In the genomic region with DNA sequence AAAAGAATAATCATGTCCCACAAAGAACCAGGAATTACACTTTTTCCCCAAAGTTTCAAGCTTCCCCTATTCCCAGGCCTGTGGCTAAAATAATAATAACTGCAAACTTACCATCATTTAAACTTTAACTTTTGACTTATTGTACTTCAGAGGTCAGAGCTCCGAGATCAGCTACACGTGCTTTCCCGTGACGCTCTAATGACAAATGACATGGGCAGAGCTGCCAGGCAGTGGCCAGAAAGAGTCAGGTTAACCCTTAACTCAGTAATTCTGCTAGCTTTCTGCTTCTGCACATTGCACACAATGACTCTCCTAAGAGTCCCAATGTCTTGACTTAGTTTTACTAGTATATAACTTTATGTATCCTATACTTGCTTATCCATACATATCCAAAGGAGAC, we compare ENCODE assay signal across 31 mouse cellular contexts. TPM values are rescaled to one million over a fixed set of nuclear protein-coding genes. Genes with fewer than 3 reads are reported as not detected.
DNase-seq lines count a peak whose midpoint lies in the region; ATAC-seq and TF ChIP-seq lines count a peak whose summit lies in the region.
"Had no signal": no experiment of that assay in that cellular context is flagged by ENCODE, and none has a peak within 500 bp of the region (broad histone marks: within the 10 kb centered on the region; RNA-seq: fewer than 3 reads in every experiment).

No protein-coding gene starts in this region.

- peak; percentile 89 for DNase-seq in kidney, adult 2 months
- DNase-seq in liver, adult 2 months (ENCODE audit: extremely low read depth, low read depth, low spot score), result peak; percentile 39
- DNase-seq in kidney, postnatal 36 days, result peak; percentile 72 to 81
- DNase-seq in thymus, postnatal 25 days, result no peak
- DNase-seq: adrenal gland, adult 2 months; adrenal gland, postnatal 14 days; cerebellum, adult 11 months; cerebellum, adult 2 months; cerebellum, adult 9-11 months; cerebellum, postnatal 25 days; forebrain, postnatal 0 days; gastrocnemius, adult 2 months; gastrocnemius, postnatal 14 days; heart, adult 11 months had no signal

- no peak for ATAC-seq in kidney, embryonic 14.5 days (ENCODE audit: low FRiP score, low TSS enrichment)
- ATAC-seq in liver, embryonic 12.5 days, result no peak
- ATAC-seq: CD4-positive, CD25-positive, alpha-beta regulatory T cell, adult 4 months; forebrain, embryonic 14.5 days; forebrain, postnatal 0 days had no signal

- peaks cover 22% of the 10 kb centered on the region for H3K4me1 ChIP-seq in kidney, adult 2 months (ENCODE audit: control insufficient read depth, insufficient read depth, low read length)
- H3K4me1 ChIP-seq in kidney, embryonic 14.5 days (ENCODE audit: control insufficient read depth, insufficient read depth, low read length), result peaks cover 25% of the 10 kb centered on the region
- peaks cover 16% of the 10 kb centered on the region for H3K4me1 ChIP-seq in liver, adult 2 months (ENCODE audit: control insufficient read depth, insufficient read depth, low read length)
- peaks cover 36% of the 10 kb centered on the region for H3K4me1 ChIP-seq in liver, embryonic 12.5 days

- no peak for TF ChIP-seq CTCF in kidney, adult 2 months (conservative IDR thresholded peaks at IDR 0.05; ENCODE audit: insufficient read depth, insufficient read length, low read depth, low read length)
- no peak for TF ChIP-seq CTCF in liver, adult 2 months (IDR thresholded peaks at IDR 0.05; ENCODE audit: low read depth, low read length)

- 36% methylated on average over 4 of the region's 4 CpGs for WGBS in kidney, adult 2 months
- WGBS in kidney, embryonic 14.5 days, result 17% methylated on average over 4 of the region's 4 CpGs
- WGBS in liver, adult 2 months, result 51% methylated on average over 4 of the region's 4 CpGs
- WGBS in liver, embryonic 12.5 days (ENCODE audit: insufficient replicate concordance), result 52% methylated on average over 4 of the region's 4 CpGs

- no peak overlapping the region for H3K4me3 ChIP-seq in kidney, adult 2 months (ENCODE audit: insufficient read depth, low read depth, low read length)
- no peak overlapping the region for H3K4me3 ChIP-seq in kidney, embryonic 14.5 days (ENCODE audit: low read length)
- H3K4me3 ChIP-seq in liver, adult 2 months (ENCODE audit: insufficient read depth, low read depth, low read length), result no peak overlapping the region
- no peak overlapping the region for H3K4me3 ChIP-seq in liver, embryonic 12.5 days
- H3K4me3 ChIP-seq: embryonic facial prominence, embryonic 12.5 days; embryonic facial prominence, embryonic 15.5 days; gastrocnemius, adult 2 months; hindbrain, embryonic 12.5 days had no signal

- no peak overlapping the region for H3K27ac ChIP-seq in kidney, adult 2 months (ENCODE audit: insufficient read depth, low read depth, low read length)
- no peak overlapping the region for H3K27ac ChIP-seq in kidney, embryonic 14.5 days (ENCODE audit: low read depth, low read length)
- H3K27ac ChIP-seq in liver, adult 2 months (replicated peaks; ENCODE audit: insufficient read depth, low read depth, low read length), result no peak overlapping the region
- H3K27ac ChIP-seq in liver, embryonic 12.5 days, result no peak overlapping the region
- H3K27ac ChIP-seq: embryonic facial prominence, embryonic 12.5 days; embryonic facial prominence, embryonic 15.5 days; gastrocnemius, adult 2 months; hindbrain, embryonic 12.5 days had no signal

- H3K79me2 ChIP-seq in liver, adult 2 months (ENCODE audit: control insufficient read depth, insufficient read depth, low read length), result peaks cover 12% of the 10 kb centered on the region

- H3K4me2 ChIP-seq in kidney, embryonic 14.5 days (replicated peaks; ENCODE audit: low read depth, low read length), result no peak overlapping the region
- H3K4me2 ChIP-seq in liver, embryonic 12.5 days, result no peak overlapping the region
- H3K4me2 ChIP-seq: embryonic facial prominence, embryonic 12.5 days; embryonic facial prominence, embryonic 15.5 days; heart, embryonic 11.5 days; hindbrain, embryonic 12.5 days had no signal

- H3K27me3 ChIP-seq in kidney, adult 2 months (replicated peaks; ENCODE audit: control insufficient read depth, insufficient read depth, low read length), result no peaks in the 10 kb centered on the region
- no peaks in the 10 kb centered on the region for H3K27me3 ChIP-seq in kidney, embryonic 14.5 days (ENCODE audit: control insufficient read depth, insufficient read depth, low read length)
- no peaks in the 10 kb centered on the region for H3K27me3 ChIP-seq in liver, adult 2 months (ENCODE audit: control insufficient read depth, insufficient read depth, low read length)
- H3K27me3 ChIP-seq in liver, embryonic 12.5 days (replicated peaks), result peaks cover 18% of the 10 kb centered on the region
- H3K27me3 ChIP-seq: embryonic facial prominence, embryonic 12.5 days; embryonic facial prominence, embryonic 15.5 days had no signal

- TF ChIP-seq POLR2A in kidney, adult 2 months (IDR thresholded peaks at IDR 0.05; ENCODE audit: low read depth, low read length), result no peak
- no peak for TF ChIP-seq POLR2A in liver, adult 2 months (IDR thresholded peaks at IDR 0.05; ENCODE audit: extremely low read depth, insufficient read depth, low read length)

- no peaks in the 10 kb centered on the region for H3K36me3 ChIP-seq in kidney, adult 2 months (ENCODE audit: control insufficient read depth, insufficient read depth, low read length)
- H3K36me3 ChIP-seq in kidney, embryonic 14.5 days (ENCODE audit: control insufficient read depth, insufficient read depth, low read length), result 0 out of 2 replicates have a peak, but pooled peaks cover 3% of the 10 kb centered on the region
- H3K36me3 ChIP-seq in liver, adult 2 months (ENCODE audit: control insufficient read depth, insufficient read depth, low read length), result no peaks in the 10 kb centered on the region
- H3K36me3 ChIP-seq in liver, embryonic 12.5 days, result 0 out of 2 replicates have a peak, but pooled peaks cover 6% of the 10 kb centered on the region
- H3K36me3 ChIP-seq: embryonic facial prominence, embryonic 12.5 days; embryonic facial prominence, embryonic 15.5 days; hindbrain, embryonic 12.5 days had no signal

- H3K9ac ChIP-seq in kidney, embryonic 14.5 days (ENCODE audit: low read depth, low read length), result no peak overlapping the region
- H3K9ac ChIP-seq in liver, adult 2 months (ENCODE audit: low read depth, low read length), result no peak overlapping the region
- no peak overlapping the region for H3K9ac ChIP-seq in liver, embryonic 12.5 days
- H3K9ac ChIP-seq: embryonic facial prominence, embryonic 12.5 days; embryonic facial prominence, embryonic 15.5 days; forebrain, postnatal 0 days; hindbrain, embryonic 12.5 days had no signal

- H3K9me3 ChIP-seq in kidney, embryonic 14.5 days (ENCODE audit: control insufficient read depth, low read length), result no peaks in the 10 kb centered on the region; the same call in 1 of the 2 replicates
- H3K9me3 ChIP-seq in liver, embryonic 12.5 days (replicated peaks), result peaks cover 5% of the 10 kb centered on the region
- H3K9me3 ChIP-seq: embryonic facial prominence, embryonic 12.5 days; embryonic facial prominence, embryonic 15.5 days; hindbrain, embryonic 12.5 days had no signal

RNA-seq across cellular contexts. Expression of a gene that starts 2.6 kb away (rescaled TPM):
- 90.2 and 122 TPM in 2 replicates for polyA plus RNA-seq in kidney, adult 2 months (2012; rRNA removed)
- 95.9 and 104 TPM in 2 replicates for polyA plus RNA-seq in kidney, embryonic 14.5 days (2014; fragmentation: Nextera tagmentation; extraction: Ambion mirVana)
- 7.6 and 11.7 TPM in 2 replicates for total RNA-seq in liver, adult 2 months (2014; rRNA removed)
- 65.1 and 70.6 TPM in 2 replicates for polyA plus RNA-seq in liver, adult 2 months (2012; rRNA removed)
- polyA plus RNA-seq in liver, embryonic 12.5 days (2016; fragmentation: Nextera tagmentation; extraction: Ambion mirVana), result 79.6 and 80.4 TPM in 2 replicates

RNA-seq across cellular contexts. Expression of a gene that starts 7.7 kb away (rescaled TPM):
- polyA plus RNA-seq in kidney, adult 2 months (2012; rRNA removed), result 17.0 and 24.1 TPM in 2 replicates
- 4.9 and 8.2 TPM in 2 replicates for polyA plus RNA-seq in kidney, embryonic 14.5 days (2014; fragmentation: Nextera tagmentation; extraction: Ambion mirVana)
- 0.09 and 0.27 TPM in 2 replicates for total RNA-seq in liver, adult 2 months (2014; rRNA removed)
- polyA plus RNA-seq in liver, adult 2 months (2012; rRNA removed), result 0.18 and 0.60 TPM in 2 replicates
- 0.80 and 0.98 TPM in 2 replicates for polyA plus RNA-seq in liver, embryonic 12.5 days (2016; fragmentation: Nextera tagmentation; extraction: Ambion mirVana)

RNA-seq across cellular contexts. Expression of a gene that starts 14.5 kb away (rescaled TPM):
- not detected in 2 replicates for polyA plus RNA-seq in kidney, adult 2 months (2012; rRNA removed)
- polyA plus RNA-seq in kidney, embryonic 14.5 days (2014; fragmentation: Nextera tagmentation; extraction: Ambion mirVana), result 0.11 and 0.61 TPM in 2 replicates
- total RNA-seq in liver, adult 2 months (2014; rRNA removed), result not detected in 2 replicates
- polyA plus RNA-seq in liver, adult 2 months (2012; rRNA removed), result not detected in 2 replicates
- 0.11 and 0.13 TPM in 2 replicates for polyA plus RNA-seq in liver, embryonic 12.5 days (2016; fragmentation: Nextera tagmentation; extraction: Ambion mirVana)
- total RNA-seq: adrenal gland, adult 2 months; adrenal gland, postnatal 14 days; adrenal gland, postnatal 4 days; common myeloid progenitor, adult 5-6 weeks; gastrocnemius, adult 2 months; gastrocnemius, postnatal 14 days; gastrocnemius, postnatal 4 days; heart, adult 8-10 months; heart, postnatal 25 days; hematopoietic stem cell, adult 5-6 weeks had no signal
- polyA plus RNA-seq: CD4-positive, CD25-positive, alpha-beta regulatory T cell, adult 4 months had no signal

RNA-seq across cellular contexts. Expression of a gene that starts 21.4 kb away (rescaled TPM):
- 0.03 and 0.08 TPM in 2 replicates for polyA plus RNA-seq in kidney, adult 2 months (2012; rRNA removed)
- polyA plus RNA-seq in kidney, embryonic 14.5 days (2014; fragmentation: Nextera tagmentation; extraction: Ambion mirVana), result not detected in 2 replicates
- total RNA-seq in liver, adult 2 months (2014; rRNA removed), result not detected in 2 replicates
- polyA plus RNA-seq in liver, adult 2 months (2012; rRNA removed), result not detected in 2 replicates
- 1.4 and 2.2 TPM in 2 replicates for polyA plus RNA-seq in liver, embryonic 12.5 days (2016; fragmentation: Nextera tagmentation; extraction: Ambion mirVana)
- total RNA-seq: adrenal gland, postnatal 14 days; forebrain, postnatal 0 days; gastrocnemius, adult 2 months; gastrocnemius, postnatal 14 days; gastrocnemius, postnatal 4 days; heart, adult 8-10 months; heart, postnatal 25 days had no signal
- polyA plus RNA-seq: adrenal gland, adult 2 months; C2C12; CD4-positive, CD25-positive, alpha-beta regulatory T cell, adult 4 months; embryonic facial prominence, embryonic 15.5 days; forebrain, embryonic 11.5 days; heart, embryonic 11.5 days; heart, postnatal 0 days had no signal

RNA-seq across cellular contexts. Expression of a gene that starts 22.9 kb away (rescaled TPM):
- polyA plus RNA-seq in kidney, adult 2 months (2012; rRNA removed), result 66.3 and 77.9 TPM in 2 replicates
- polyA plus RNA-seq in kidney, embryonic 14.5 days (2014; fragmentation: Nextera tagmentation; extraction: Ambion mirVana), result 33.2 and 38.9 TPM in 2 replicates
- 7.7 and 12.8 TPM in 2 replicates for total RNA-seq in liver, adult 2 months (2014; rRNA removed)
- polyA plus RNA-seq in liver, adult 2 months (2012; rRNA removed), result 32.7 and 42.4 TPM in 2 replicates
- polyA plus RNA-seq in liver, embryonic 12.5 days (2016; fragmentation: Nextera tagmentation; extraction: Ambion mirVana), result 28.3 and 30.1 TPM in 2 replicates
